ENCODE assay signal across 8 mouse cellular contexts in genomic region chr14:57525388-57526049, GRCm38 (mm10). TPM values are rescaled to one million over a fixed set of nuclear protein-coding genes. Genes with fewer than 3 reads are reported as not detected.
DNase-seq lines count a peak whose midpoint lies in the region; ATAC-seq and TF ChIP-seq lines count a peak whose summit lies in the region.

No protein-coding gene starts in this region.

- no peaks in the 10 kb centered on the region for H3K9me3 ChIP-seq in limb, embryonic 14.5 days (ENCODE audit: control insufficient read depth, low read length)
- no peaks in the 10 kb centered on the region for H3K9me3 ChIP-seq in midbrain, embryonic 14.5 days (ENCODE audit: control insufficient read depth, low read length)

- peak overlapping the region; percentile 87 for H3K4me2 ChIP-seq in limb, embryonic 14.5 days (replicated peaks; ENCODE audit: low read depth, low read length, severe bottlenecking)
- H3K4me2 ChIP-seq in midbrain, embryonic 14.5 days (ENCODE audit: low read length) = peak overlapping the region; percentile 83

- TF ChIP-seq POLR2A in limb, embryonic 14.5 days (IDR thresholded peaks at IDR 0.05; ENCODE audit: borderline replicate concordance, extremely low read depth, insufficient read depth, insufficient read length) = no peak
- TF ChIP-seq POLR2A in spleen, adult 2 months (IDR thresholded peaks at IDR 0.05; ENCODE audit: low read depth, low read length) = no peak

- WGBS in limb, embryonic 14.5 days = 3% methylated on average over 28 of the region's 60 CpGs
- WGBS in midbrain, embryonic 14.5 days = under 1% methylated on average over 56 of the region's 60 CpGs
- WGBS in spleen, adult 2 months = 2% methylated on average over 53 of the region's 60 CpGs

- ATAC-seq in granulocyte monocyte progenitor cell, adult 5-6 weeks (replicated peaks; ENCODE audit: poor library complexity, severe bottlenecking) = peak; percentile 60
- peak; percentile 71 for ATAC-seq in limb, embryonic 14.5 days (ENCODE audit: low FRiP score, low read depth)
- ATAC-seq in midbrain, embryonic 14.5 days (ENCODE audit: low FRiP score, low TSS enrichment) = peak; percentile 69

- peak overlapping the region; percentile 73 for H3K27ac ChIP-seq in limb, embryonic 14.5 days (replicated peaks; ENCODE audit: low read depth, low read length)
- peak overlapping the region; percentile 81 for H3K27ac ChIP-seq in midbrain, embryonic 14.5 days (replicated peaks; ENCODE audit: low read depth, low read length)
- no peak overlapping the region for H3K27ac ChIP-seq in spleen, adult 2 months (ENCODE audit: insufficient read depth, low read length)

- H3K27me3 ChIP-seq in limb, embryonic 14.5 days (ENCODE audit: control insufficient read depth, insufficient read depth, low read length) = no peaks in the 10 kb centered on the region
- H3K27me3 ChIP-seq in midbrain, embryonic 14.5 days (ENCODE audit: control insufficient read depth, insufficient read depth, low read length) = peaks cover 15% of the 10 kb centered on the region
- peaks cover 21% of the 10 kb centered on the region for H3K27me3 ChIP-seq in spleen, adult 2 months (ENCODE audit: control insufficient read depth, insufficient read depth, low read length)

- intact Hi-C loops in heart, postnatal 25 days (cut with DNase I) = no loop called here

- DNase-seq in heart, adult 11 months = peak; percentile 97
- no peak for DNase-seq in heart, postnatal 25 days (ENCODE audit: low spot score)
- DNase-seq in embryo, embryonic 11.5 days (ENCODE audit: low read depth, low spot score) = peak; percentile 36
- peak; percentile 60 to 73 for DNase-seq in kidney, adult 8-10 months
- peak; percentile 39 for DNase-seq in limb, embryonic 14.5 days (ENCODE audit: low spot score)
- peak; percentile 75 for DNase-seq in midbrain, embryonic 14.5 days
- peak; percentile 4 to 43 for DNase-seq in spleen, adult 2 months (ENCODE audit: low read depth in 1 of 2, low spot score in 2 of 2)

- no peaks in the 10 kb centered on the region for H3K36me3 ChIP-seq in limb, embryonic 14.5 days (ENCODE audit: control insufficient read depth, insufficient read depth, low read length)
- no peaks in the 10 kb centered on the region for H3K36me3 ChIP-seq in midbrain, embryonic 14.5 days (ENCODE audit: control insufficient read depth, insufficient read depth, low read length)
- no peaks in the 10 kb centered on the region for H3K36me3 ChIP-seq in spleen, adult 2 months (ENCODE audit: control insufficient read depth, insufficient read depth, low read length)

- peak overlapping the region; percentile 82 for H3K4me3 ChIP-seq in limb, embryonic 14.5 days (replicated peaks; ENCODE audit: low read length)
- H3K4me3 ChIP-seq in midbrain, embryonic 14.5 days (replicated peaks; ENCODE audit: low read depth, low read length) = peak overlapping the region; percentile 79
- peak overlapping the region; percentile 64 for H3K4me3 ChIP-seq in spleen, adult 2 months (ENCODE audit: extremely low read depth, insufficient read depth, insufficient read length)

- peak overlapping the region; percentile 83 for H3K9ac ChIP-seq in limb, embryonic 14.5 days (ENCODE audit: low read depth, low read length, severe bottlenecking)
- peak overlapping the region; percentile 73 for H3K9ac ChIP-seq in midbrain, embryonic 14.5 days (replicated peaks; ENCODE audit: low read length)

- H3K4me1 ChIP-seq in limb, embryonic 14.5 days (ENCODE audit: control insufficient read depth, insufficient read depth, low read length) = peaks cover 11% of the 10 kb centered on the region
- H3K4me1 ChIP-seq in midbrain, embryonic 14.5 days (ENCODE audit: control insufficient read depth, insufficient read depth, low read length) = 0 out of 2 replicates have a peak, but pooled peaks cover 7% of the 10 kb centered on the region
- H3K4me1 ChIP-seq in spleen, adult 2 months (ENCODE audit: control insufficient read depth, insufficient read depth, insufficient read length) = peaks cover 4% of the 10 kb centered on the region

- TF ChIP-seq CTCF in spleen, adult 2 months (IDR thresholded peaks at IDR 0.05; ENCODE audit: extremely low read depth, insufficient read depth, insufficient read length, insufficient replicate concordance) = no peak

RNA-seq across cellular contexts. Expression of gene Il17d, which starts 0.9 kb away (rescaled TPM):
- 1 to 10 TPM; 3.2 to 3.8 TPM for total RNA-seq in heart, postnatal 25 days (2021)
- not detected in 2 replicates for total RNA-seq in granulocyte monocyte progenitor cell, adult 5-6 weeks (2014; fragmentation: Nextera tagmentation)
- total RNA-seq in granulocyte monocyte progenitor cell, adult 5-6 weeks (2017) = not detected in 2 replicates
- polyA plus RNA-seq in limb, embryonic 14.5 days (2012; rRNA removed) = 41.0 and 68.8 TPM in 2 replicates
- 6.9 and 8.1 TPM in 2 replicates for polyA plus RNA-seq in limb, embryonic 14.5 days (2014; fragmentation: Nextera tagmentation; extraction: Ambion mirVana)
- polyA plus RNA-seq in midbrain, embryonic 14.5 days (2014; fragmentation: Nextera tagmentation; extraction: Ambion mirVana) = 3.2 and 7.1 TPM in 2 replicates
- polyA plus RNA-seq in spleen, adult 2 months (2012; rRNA removed) = 0.90 and 1.4 TPM in 2 replicates

RNA-seq across cellular contexts. Expression of gene Eef1akmt1, which starts 45.9 kb away (rescaled TPM):
- 10 to 100 TPM; 29.6 to 30.2 TPM for total RNA-seq in heart, postnatal 25 days (2021)
- total RNA-seq in granulocyte monocyte progenitor cell, adult 5-6 weeks (2014; fragmentation: Nextera tagmentation) = 24.9 and 30.6 TPM in 2 replicates
- total RNA-seq in granulocyte monocyte progenitor cell, adult 5-6 weeks (2017) = 17.0 and 30.5 TPM in 2 replicates
- 38.2 and 44.0 TPM in 2 replicates for polyA plus RNA-seq in limb, embryonic 14.5 days (2012; rRNA removed)
- polyA plus RNA-seq in limb, embryonic 14.5 days (2014; fragmentation: Nextera tagmentation; extraction: Ambion mirVana) = 109 and 112 TPM in 2 replicates
- polyA plus RNA-seq in midbrain, embryonic 14.5 days (2014; fragmentation: Nextera tagmentation; extraction: Ambion mirVana) = 101 and 104 TPM in 2 replicates
- polyA plus RNA-seq in spleen, adult 2 months (2012; rRNA removed) = 6.4 and 7.8 TPM in 2 replicates
